Mouse (Mus musculus): ENCODE data around the gene Ptpn3. TPM values are rescaled to one million over a fixed set of nuclear protein-coding genes. Genes with fewer than 3 reads are reported as not detected.

The Ptpn3 gene
- polyA plus RNA-seq, 1 experiment from 2014 or later, result 2.6 TPM

DNA sequence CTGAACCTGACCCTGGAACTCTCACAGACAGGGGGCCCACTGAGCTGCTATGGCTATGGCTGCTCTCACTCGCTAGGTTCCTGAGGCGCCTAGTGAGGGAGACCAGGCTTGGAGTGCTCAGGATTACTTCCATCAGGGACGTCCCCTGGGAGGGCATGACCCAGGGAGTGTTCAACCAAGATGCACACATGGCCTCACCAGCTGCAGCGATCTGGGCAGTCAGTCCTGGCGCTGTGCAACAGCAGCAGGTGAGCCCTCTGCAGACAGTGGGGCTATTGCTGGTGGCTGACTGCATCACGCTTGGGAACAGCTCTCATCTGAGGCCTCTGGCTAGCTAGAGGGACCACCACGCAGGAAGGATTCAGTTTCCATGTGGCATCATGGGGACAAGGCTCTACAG is 63.5 kb downstream of the Ptpn3 start:
- no peaks in the 10 kb centered on the region for H3K27me3 ChIP-seq (replicated peaks; ENCODE audit: control insufficient read depth, insufficient read depth, low read length)
- H3K4me1 ChIP-seq (replicated peaks; ENCODE audit: control insufficient read depth, insufficient read depth, low read length), result no peaks in the 10 kb centered on the region
- no peak overlapping the region for H3K4me3 ChIP-seq (replicated peaks; ENCODE audit: low read length)
- H3K9ac ChIP-seq (replicated peaks; ENCODE audit: low read depth, low read length), result no peak overlapping the region
- H3K4me2 ChIP-seq (ENCODE audit: low read length), result no peak overlapping the region
- no peaks in the 10 kb centered on the region for H3K36me3 ChIP-seq (ENCODE audit: control insufficient read depth, insufficient read depth)
- H3K27ac ChIP-seq (ENCODE audit: low read length), result no peak overlapping the region
- no peaks in the 10 kb centered on the region for H3K9me3 ChIP-seq (ENCODE audit: control insufficient read depth, low read length)
- ATAC-seq, result no peak
- 84% methylated on average over 7 of the region's 7 CpGs for WGBS

DNA sequence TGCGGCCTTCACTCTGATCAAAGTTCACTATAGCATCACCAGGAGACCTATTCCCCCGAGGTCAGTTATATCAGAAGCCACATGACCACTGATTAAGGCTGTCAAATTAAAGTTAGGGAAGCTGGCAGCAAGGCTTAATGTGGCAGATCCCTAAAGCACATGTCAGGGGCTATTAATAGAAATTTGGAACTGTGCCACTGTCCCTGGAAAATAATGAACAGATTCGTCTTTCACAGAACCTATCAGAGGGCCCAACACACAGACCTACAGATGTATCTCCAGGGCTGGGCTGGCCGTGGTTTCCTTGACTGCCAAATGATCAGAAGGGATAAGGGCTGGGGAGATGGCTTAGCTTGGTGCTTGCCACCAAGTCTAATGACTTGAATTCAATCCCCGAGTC is 65.1 kb downstream of the Ptpn3 start:
- Histone ChIP-seq H3K4me2 (ENCODE audit: low read length) (no peak overlapping the region), H3K4me1 (replicated peaks; ENCODE audit: control insufficient read depth, insufficient read depth, low read length) (peaks cover under 1% of the 10 kb centered on the region; the same call in 1 of the 2 replicates), H3K9ac (replicated peaks; ENCODE audit: low read depth, low read length) (no peak overlapping the region), H3K27ac (ENCODE audit: low read length) (no peak overlapping the region), H3K36me3 (ENCODE audit: control insufficient read depth, insufficient read depth) (no peaks in the 10 kb centered on the region), H3K4me3 (replicated peaks; ENCODE audit: low read length) (no peak overlapping the region), H3K27me3 (replicated peaks; ENCODE audit: control insufficient read depth, insufficient read depth, low read length) (no peaks in the 10 kb centered on the region), H3K9me3 (ENCODE audit: control insufficient read depth, low read length) (no peaks in the 10 kb centered on the region)
- 56% methylated on average over 5 of the region's 5 CpGs for WGBS
- ATAC-seq, result no peak

DNA sequence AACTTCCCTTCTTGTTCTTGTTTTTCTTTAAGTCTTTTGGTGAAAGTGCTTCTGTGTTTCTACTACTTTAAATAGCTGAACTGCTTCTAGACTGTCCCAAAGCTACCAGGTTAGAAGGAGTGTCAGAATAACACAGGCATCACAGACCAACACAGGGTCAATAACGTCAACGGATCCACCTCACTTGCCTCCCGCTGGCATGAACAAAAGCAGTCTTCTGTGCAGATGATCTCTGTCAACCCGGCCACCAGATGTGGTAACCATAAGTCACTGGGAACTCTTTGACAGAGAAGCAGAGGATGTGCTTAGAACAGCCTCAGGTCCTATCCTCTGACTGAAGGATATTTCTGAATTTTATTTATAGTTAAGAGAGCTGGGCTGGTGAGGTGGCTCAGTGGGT is 65.9 kb downstream of the Ptpn3 start:
- 78% methylated on average over 4 of the region's 4 CpGs for WGBS
- Histone ChIP-seq H3K4me1 (replicated peaks; ENCODE audit: control insufficient read depth, insufficient read depth, low read length) (peaks cover 5% of the 10 kb centered on the region; the same call in 1 of the 2 replicates), H3K36me3 (ENCODE audit: control insufficient read depth, insufficient read depth) (no peaks in the 10 kb centered on the region), H3K27ac (ENCODE audit: low read length) (no peak overlapping the region), H3K4me3 (replicated peaks; ENCODE audit: low read length) (no peak overlapping the region), H3K4me2 (ENCODE audit: low read length) (no peak overlapping the region), H3K27me3 (replicated peaks; ENCODE audit: control insufficient read depth, insufficient read depth, low read length) (no peaks in the 10 kb centered on the region), H3K9ac (replicated peaks; ENCODE audit: low read depth, low read length) (no peak overlapping the region), H3K9me3 (ENCODE audit: control insufficient read depth, low read length) (no peaks in the 10 kb centered on the region)
- ATAC-seq, result no peak

DNA sequence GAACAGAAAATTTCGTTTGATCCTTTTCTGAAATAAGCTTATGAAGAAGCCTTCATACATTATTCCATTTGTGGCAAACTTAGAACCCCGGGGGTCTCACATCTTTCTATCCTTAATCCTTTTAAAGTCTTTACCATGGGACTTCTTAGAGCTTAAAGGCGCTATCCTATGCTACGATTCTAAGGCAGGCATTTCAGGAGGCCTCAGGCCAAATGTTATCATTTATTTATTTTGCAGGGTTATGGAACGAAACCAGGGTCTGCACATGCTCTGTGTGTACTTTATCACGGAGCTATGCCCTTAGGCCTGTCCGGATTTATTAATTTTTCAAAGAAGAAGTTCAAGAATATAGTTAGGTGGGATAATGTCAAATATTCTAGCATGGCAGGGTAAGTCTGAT is 67.3 kb downstream of the Ptpn3 start:
- H3K36me3 ChIP-seq (ENCODE audit: control insufficient read depth, insufficient read depth), result no peaks in the 10 kb centered on the region
- H3K4me2 ChIP-seq (ENCODE audit: low read length), result no peak overlapping the region
- peaks cover 8% of the 10 kb centered on the region for H3K4me1 ChIP-seq (replicated peaks; ENCODE audit: control insufficient read depth, insufficient read depth, low read length)
- H3K9ac ChIP-seq (replicated peaks; ENCODE audit: low read depth, low read length), result no peak overlapping the region
- no peak overlapping the region for H3K4me3 ChIP-seq (replicated peaks; ENCODE audit: low read length)
- 79% methylated on average over 7 of the region's 7 CpGs for WGBS
- no peaks in the 10 kb centered on the region for H3K9me3 ChIP-seq (ENCODE audit: control insufficient read depth, low read length)
- ATAC-seq, result no peak
- H3K27ac ChIP-seq (ENCODE audit: low read length), result no peak overlapping the region
- H3K27me3 ChIP-seq (replicated peaks; ENCODE audit: control insufficient read depth, insufficient read depth, low read length), result no peaks in the 10 kb centered on the region

DNA sequence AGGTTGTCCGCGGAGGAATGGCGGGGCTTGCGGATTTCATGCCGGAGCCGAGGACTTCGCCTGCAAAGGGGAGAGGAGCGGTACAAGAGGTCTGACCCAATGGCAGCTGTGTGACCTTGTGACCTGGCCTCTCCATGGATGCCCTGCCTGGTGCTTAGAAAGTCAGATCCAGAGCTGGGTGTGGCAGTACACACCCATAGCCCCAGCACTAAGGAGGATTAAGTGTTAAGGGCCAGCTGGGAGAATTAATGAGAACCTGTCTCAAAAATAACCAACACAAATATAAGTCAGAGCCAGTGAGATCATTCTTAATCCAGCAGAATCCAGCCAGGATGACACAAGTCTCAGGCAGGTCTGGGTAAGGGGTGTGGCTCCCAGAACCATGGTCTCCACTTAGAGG is 69.2 kb downstream of the Ptpn3 start:
- H3K27ac ChIP-seq (ENCODE audit: low read length), result no peak overlapping the region
- ATAC-seq, result no peak
- H3K4me3 ChIP-seq (replicated peaks; ENCODE audit: low read length), result no peak overlapping the region
- H3K27me3 ChIP-seq (replicated peaks; ENCODE audit: control insufficient read depth, insufficient read depth, low read length), result no peaks in the 10 kb centered on the region
- no peak overlapping the region for H3K9ac ChIP-seq (replicated peaks; ENCODE audit: low read depth, low read length)
- peaks cover 14% of the 10 kb centered on the region for H3K4me1 ChIP-seq (replicated peaks; ENCODE audit: control insufficient read depth, insufficient read depth, low read length)
- WGBS, result 94% methylated on average over 8 of the region's 8 CpGs
- H3K4me2 ChIP-seq (ENCODE audit: low read length), result no peak overlapping the region
- H3K36me3 ChIP-seq (ENCODE audit: control insufficient read depth, insufficient read depth), result no peaks in the 10 kb centered on the region
- no peaks in the 10 kb centered on the region for H3K9me3 ChIP-seq (ENCODE audit: control insufficient read depth, low read length)

DNA sequence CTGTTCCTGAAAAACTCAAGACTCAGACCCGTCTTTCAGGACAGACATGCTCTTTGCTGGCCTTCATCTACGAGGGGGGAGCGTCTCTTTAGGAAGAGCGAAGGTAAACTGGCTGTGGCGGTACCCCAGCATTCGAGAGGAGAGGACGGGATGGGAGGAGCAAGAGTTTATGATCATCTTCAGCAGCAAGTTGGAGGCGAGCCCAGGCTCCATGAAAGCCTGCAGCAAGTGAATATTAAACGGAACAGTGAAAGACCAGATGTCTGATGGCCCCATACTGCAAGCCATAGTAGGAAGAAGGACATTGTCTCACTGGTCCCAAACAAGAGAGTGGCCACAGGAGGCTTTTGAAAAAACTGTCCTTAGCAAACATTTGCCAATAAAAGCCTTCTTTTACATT is 70.3 kb downstream of the Ptpn3 start:
- Histone ChIP-seq H3K4me3 (replicated peaks; ENCODE audit: low read length) (no peak overlapping the region), H3K4me2 (ENCODE audit: low read length) (no peak overlapping the region), H3K9me3 (ENCODE audit: control insufficient read depth, low read length) (no peaks in the 10 kb centered on the region), H3K27ac (ENCODE audit: low read length) (no peak overlapping the region), H3K27me3 (replicated peaks; ENCODE audit: control insufficient read depth, insufficient read depth, low read length) (no peaks in the 10 kb centered on the region), H3K9ac (replicated peaks; ENCODE audit: low read depth, low read length) (no peak overlapping the region), H3K36me3 (ENCODE audit: control insufficient read depth, insufficient read depth) (no peaks in the 10 kb centered on the region), H3K4me1 (replicated peaks; ENCODE audit: control insufficient read depth, insufficient read depth, low read length) (peaks cover 14% of the 10 kb centered on the region)
- 62% methylated on average over 9 of the region's 9 CpGs for WGBS
- ATAC-seq, result no peak

DNA sequence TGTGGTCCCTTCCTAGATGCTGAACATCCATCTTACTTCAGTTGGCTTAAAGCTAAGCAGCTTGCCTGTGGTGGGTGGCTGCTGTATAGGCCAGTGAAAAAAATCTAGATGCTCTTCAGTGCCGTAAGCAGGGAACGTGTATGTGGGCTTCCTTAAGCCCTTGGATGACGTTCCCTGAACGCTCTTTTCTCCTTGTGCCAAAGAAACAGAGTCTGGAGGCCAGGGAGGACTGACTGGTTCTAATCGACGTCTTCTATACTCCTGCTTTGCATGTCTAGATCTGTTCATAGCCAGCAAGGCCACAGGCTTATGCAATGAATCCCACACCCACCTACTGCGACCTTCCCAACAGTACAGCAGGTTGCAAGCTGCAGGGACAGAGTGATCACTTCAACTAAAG is 71.3 kb downstream of the Ptpn3 start:
- Histone ChIP-seq H3K4me2 (ENCODE audit: low read length) (no peak overlapping the region), H3K9ac (replicated peaks; ENCODE audit: low read depth, low read length) (no peak overlapping the region), H3K36me3 (ENCODE audit: control insufficient read depth, insufficient read depth) (no peaks in the 10 kb centered on the region), H3K27ac (ENCODE audit: low read length) (no peak overlapping the region), H3K4me1 (replicated peaks; ENCODE audit: control insufficient read depth, insufficient read depth, low read length) (peaks cover 14% of the 10 kb centered on the region), H3K9me3 (ENCODE audit: control insufficient read depth, low read length) (no peaks in the 10 kb centered on the region), H3K4me3 (replicated peaks; ENCODE audit: low read length) (no peak overlapping the region), H3K27me3 (replicated peaks; ENCODE audit: control insufficient read depth, insufficient read depth, low read length) (no peaks in the 10 kb centered on the region)
- no peak for ATAC-seq
- 74% methylated on average over 7 of the region's 7 CpGs for WGBS

DNA sequence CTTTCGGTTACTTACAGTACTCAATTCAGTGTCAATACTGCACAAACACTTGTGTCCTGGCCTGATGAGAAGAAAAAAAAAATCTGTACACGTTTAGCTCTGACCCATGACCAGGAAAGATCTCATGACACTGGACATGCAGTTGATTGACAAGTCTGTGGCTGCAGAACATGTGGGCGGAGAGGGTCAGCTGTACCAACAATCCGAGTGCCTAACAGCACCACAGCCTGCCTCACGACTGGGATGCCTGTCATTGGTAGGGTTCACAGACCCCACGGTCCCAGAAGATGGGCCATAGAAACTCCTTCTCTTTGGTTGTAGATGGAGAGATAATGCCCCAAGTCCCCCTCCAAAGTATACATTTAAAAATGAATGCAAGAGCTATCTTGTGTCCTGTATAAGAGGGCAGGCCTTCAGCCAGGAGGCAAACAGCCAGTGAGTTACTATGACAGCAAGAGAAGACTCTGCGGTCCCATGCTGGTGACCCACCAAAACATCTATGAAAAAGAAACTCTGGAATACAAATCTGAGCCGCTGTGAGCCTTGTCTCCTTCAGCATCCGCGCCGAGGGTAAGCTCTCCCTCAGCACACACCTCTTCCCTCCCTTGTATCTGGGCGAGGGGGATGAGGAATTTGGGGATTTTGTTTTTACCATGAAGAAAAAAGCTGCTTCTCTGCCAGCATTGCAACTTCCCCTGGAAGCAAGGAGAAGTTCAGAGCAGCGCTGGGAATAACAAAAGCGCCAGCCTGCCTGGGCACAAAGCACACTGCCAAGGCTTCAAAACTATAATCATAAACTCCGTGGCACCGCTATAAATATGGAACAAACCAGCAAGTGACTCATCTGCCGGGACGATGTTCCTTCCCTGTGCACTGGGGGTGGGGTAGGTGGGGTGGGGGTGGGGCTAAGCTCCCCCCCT is 72.8 kb downstream of the Ptpn3 start:
- H3K4me3 ChIP-seq (replicated peaks; ENCODE audit: low read length), result no peak overlapping the region
- H3K27me3 ChIP-seq (replicated peaks; ENCODE audit: control insufficient read depth, insufficient read depth, low read length), result no peaks in the 10 kb centered on the region
- H3K9me3 ChIP-seq (ENCODE audit: control insufficient read depth, low read length), result no peaks in the 10 kb centered on the region
- peak; percentile 31; the same call in 1 of the 2 replicates for ATAC-seq
- no peaks in the 10 kb centered on the region for H3K36me3 ChIP-seq (ENCODE audit: control insufficient read depth, insufficient read depth)
- no peak overlapping the region for H3K9ac ChIP-seq (replicated peaks; ENCODE audit: low read depth, low read length)
- WGBS, result 61% methylated on average over 18 of the region's 18 CpGs
- H3K4me1 ChIP-seq (replicated peaks; ENCODE audit: control insufficient read depth, insufficient read depth, low read length), result peaks cover 14% of the 10 kb centered on the region
- H3K27ac ChIP-seq (ENCODE audit: low read length), result no peak overlapping the region
- H3K4me2 ChIP-seq (ENCODE audit: low read length), result no peak overlapping the region

DNA sequence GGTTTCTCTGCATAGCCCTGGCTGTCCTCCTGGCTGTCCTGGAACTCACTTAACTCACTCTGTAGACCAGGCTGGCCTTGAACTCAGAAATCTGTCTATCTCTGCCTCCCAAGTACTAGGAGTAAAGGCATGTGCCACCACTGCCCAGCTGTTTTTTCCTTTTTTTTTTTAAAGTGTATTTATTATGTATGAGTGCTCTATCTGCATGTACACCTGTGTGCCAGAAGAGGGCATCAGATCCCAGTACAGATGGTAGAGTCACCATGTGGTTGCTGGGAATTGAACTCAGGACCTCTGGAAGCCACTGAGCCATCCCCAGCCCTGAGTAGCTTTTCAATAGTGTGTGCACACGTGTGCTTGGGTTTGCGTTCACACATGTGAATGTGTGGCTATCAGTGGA is 76.9 kb downstream of the Ptpn3 start:
- Histone ChIP-seq H3K4me3 (replicated peaks; ENCODE audit: low read length) (no peak overlapping the region), H3K9ac (replicated peaks; ENCODE audit: low read depth, low read length) (no peak overlapping the region), H3K4me1 (replicated peaks; ENCODE audit: control insufficient read depth, insufficient read depth, low read length) (peaks cover 9% of the 10 kb centered on the region), H3K36me3 (ENCODE audit: control insufficient read depth, insufficient read depth) (no peaks in the 10 kb centered on the region), H3K27ac (ENCODE audit: low read length) (no peak overlapping the region), H3K9me3 (ENCODE audit: control insufficient read depth, low read length) (no peaks in the 10 kb centered on the region), H3K4me2 (ENCODE audit: low read length) (no peak overlapping the region), H3K27me3 (replicated peaks; ENCODE audit: control insufficient read depth, insufficient read depth, low read length) (no peaks in the 10 kb centered on the region)
- ATAC-seq, result no peak
- WGBS, result 92% methylated on average over 2 of the region's 2 CpGs
